Mouse (Mus musculus) cerebellum, postnatal 4 days (tissue): ENCODE measurements around the gene Pou2f1.

Experiments
- DNase-seq, 2 experiments: peaks; one replicate each; pipeline ENCODE4 v3.0.0; 2022; ENCODE audit warnings: low spot score in 2 of 2, mixed read lengths in 1 of 2

Gene Pou2f1

DNA sequence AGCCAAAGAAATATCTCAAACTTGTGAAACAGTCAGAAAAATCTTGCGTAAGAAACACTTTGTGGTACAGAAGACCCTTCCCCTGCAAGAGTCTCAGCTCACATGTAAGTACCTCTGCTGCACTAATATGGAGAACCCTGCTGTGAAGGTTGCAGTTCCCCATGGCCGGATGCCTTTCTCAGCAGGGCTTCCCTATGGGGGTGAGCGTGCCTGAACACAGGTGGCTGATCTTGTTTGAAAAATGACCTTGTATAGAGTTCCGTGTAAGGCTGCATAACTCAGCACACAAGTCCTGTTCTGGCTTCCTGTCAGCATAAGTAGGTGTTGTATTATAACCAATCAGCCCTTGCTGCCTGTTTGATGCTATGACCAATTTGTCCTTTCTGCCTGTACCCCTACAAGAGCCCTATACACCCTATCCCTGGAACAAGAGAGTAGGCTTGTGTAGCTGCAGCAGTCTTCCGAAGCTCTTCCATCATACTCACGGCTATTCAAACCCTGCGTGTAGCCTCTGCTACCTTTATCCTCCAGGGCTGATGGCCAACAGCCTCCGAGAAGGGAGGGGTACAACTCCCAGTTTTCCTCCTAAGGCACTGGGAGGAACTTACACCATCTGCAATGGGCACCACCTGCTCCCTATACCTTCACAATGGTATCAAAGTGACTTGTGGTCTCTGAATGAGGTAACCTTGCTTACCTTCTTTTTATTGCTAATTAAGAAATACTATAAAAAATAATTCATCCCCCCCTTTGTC, 120.2 kb downstream of the Pou2f1 start:
- DNase-seq, result no peak

DNA sequence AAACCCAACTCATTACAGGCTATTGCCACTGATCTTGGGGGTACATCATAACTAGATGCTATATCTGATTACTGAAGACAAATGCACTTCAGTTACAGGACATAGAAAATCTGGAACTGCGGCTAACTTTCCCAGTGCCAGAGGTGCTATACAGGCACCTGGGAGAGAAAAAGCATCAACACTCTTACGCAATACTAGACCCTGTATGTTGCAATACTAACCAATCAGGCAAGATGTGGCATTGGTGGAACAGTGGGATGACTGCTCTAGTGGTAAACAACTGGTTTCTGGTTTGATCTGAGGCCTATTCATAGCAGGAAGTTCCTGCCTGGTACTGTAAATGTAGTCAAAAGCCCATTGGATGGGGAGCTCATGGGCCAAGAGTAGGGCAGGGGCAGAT, 123.7 kb downstream of the Pou2f1 start:
- no peak for DNase-seq

DNA sequence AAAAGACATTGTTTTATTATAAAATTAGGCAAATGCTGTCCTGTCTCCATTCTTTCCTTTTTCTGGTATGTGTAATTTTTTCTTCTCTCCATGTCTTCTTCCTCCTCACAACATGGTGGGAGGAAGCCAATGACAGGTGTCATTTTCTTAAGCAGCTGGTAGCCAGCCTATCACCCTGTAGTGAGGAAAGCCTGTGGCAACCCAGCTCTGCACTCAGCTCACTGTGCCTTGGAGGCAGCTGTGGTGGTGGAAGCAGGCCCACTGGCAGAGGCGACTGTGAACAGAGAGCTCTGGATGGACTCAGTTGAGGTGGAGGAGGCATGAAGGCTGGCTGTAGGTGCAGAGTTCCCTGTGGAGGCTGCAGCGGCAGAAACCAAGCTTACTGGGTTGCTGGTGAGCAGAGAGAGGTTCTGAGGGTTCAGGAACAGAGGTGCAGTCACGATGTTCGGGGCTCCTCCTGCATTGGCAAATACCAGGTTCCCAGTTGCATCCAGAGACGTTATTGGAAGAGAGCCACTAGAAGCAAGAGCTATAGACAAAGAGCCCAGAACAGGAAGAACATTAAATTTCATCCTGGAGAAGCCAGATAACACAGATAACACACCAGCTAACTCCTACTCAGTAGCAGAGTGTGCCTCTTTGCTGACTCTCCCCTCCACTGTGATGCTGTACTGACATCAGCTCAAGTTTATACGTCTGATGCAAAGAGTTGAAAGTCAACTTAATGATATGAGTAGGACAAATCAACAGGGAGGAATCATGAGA, 126.8 kb downstream of the Pou2f1 start:
- DNase-seq, result no peak

DNA sequence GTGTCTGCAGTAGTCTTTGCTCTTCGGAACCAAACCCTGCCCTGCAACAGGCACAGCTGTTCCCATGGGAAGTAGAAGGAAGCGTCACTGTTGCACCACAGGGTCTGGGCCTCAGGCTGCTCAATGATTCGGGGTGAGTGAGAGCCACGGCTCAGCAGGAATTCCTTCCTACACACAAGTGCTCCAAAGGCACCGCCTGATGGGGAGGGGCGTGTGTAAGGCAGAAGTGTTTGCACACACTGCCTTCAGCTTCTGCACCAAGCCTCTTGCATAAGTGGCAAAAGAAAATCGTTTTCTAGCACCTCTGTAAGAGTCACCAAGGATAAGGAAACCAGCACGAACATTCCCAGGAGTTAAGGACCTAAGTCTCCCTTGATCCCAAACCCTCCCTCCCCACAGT, 127.8 kb downstream of the Pou2f1 start:
- DNase-seq, result no peak

DNA sequence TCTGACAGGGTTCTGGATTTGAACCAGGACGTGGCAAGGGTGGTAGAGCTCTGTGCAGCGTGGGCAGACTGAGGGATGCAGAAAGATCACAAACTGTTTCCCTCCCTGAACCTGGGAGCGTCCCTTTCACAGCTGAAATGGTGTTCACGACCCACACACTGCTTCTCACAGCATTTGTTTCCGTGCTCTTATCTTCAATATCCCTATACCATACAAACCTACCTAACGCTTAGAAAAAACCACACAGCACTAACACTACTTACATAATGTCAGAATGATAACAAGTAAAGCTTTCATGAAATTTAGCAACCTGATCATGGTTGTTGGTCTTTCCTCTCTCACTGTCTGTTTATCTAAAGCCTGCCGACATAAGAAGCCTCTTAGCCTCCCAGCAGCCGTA, 133.8 kb downstream of the Pou2f1 start:
- no peak for DNase-seq

DNA sequence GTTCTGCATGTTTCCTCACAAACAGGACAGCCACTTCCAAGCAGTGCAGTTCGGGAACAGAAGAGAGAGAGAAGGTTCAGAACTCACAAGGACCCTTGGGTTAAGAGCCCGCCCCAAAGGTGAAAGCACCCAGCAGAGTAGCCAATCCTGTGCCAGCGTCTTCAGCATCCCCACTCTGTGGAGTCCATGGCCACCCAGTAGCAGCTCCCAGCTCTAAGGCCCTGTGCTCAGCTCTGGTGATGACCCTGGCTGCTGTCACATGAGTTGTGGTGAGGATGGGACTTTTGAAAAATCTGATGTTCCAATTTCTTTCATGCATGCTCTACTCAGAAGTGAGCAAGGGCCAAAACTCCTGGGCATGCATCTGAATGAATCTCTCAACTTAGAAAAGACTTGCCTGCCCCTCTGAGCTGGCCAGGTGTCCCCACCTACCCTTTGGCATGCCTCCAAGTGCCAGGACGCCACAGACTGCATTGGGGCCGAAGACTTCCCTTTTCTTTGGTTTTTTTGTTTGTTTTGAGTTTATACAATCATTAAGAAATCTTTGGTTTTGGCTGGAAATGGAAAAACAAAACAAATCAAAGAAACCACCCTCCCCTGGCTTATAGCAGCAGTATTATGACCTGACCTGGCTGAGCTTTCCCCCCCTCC, 135.7 kb downstream of the Pou2f1 start:
- no peak for DNase-seq

DNA sequence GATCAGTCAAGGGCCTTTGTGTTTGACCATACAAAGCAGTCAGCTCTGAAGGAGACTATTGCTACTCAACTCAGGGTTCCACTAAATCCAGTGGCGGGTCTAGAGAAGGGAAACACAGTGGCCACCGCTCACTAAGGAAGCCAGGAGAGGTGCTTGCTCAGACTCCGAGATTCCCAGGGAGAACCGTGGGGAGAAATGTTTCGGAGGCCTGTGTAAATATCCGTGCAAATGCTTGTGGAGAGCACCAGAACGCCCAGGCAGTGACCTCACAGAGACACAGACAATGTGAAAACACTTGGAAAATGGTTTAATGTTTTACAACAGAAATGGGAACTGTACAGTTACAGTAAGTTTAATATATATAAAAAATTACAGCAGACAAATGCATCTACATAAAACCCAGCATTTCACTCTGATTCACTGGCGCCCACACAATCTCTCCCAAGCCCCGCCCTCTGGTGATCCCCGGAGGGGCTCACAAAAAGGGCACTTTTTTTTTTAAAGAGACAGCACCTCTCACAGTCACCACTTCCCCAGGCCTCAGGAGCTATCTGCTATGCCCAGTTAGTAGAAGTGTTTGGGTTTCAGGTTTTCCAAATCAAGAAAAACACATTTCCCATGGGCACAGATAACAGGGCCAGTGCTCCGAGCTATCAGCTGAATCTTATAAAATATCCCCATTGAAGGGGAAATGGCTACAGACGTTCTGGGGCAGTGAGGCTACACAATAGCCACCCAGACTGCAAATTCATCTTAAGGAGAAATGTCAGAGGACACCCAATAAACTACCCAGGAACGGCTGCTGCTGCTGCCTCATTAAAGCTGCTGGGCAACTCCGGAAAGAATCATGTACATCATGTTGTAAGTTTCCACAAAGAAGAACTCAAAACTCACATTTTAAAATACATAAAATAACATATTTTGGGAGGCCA, 137.3 kb downstream of the Pou2f1 start:
- no peak for DNase-seq

DNA sequence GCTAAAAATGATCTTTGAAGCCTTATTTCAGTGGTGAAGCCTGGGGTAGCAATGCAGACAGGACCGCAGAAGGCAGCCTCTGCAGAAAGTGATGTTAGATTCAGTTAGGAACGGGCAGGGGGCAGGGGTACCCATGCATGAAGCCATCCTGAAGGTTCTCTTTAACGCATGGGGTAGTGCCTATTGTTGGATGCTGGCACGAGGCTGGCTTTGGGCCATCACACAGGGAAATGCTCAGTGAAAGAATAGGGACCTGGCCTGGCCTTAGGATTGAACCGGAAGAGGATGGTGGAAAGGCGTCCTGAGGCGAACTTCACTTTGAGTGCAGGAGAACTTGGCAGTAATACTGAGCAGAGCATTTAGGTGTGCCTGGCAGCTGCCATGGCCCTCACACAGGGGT, 140.4 kb downstream of the Pou2f1 start:
- DNase-seq, result no peak

DNA sequence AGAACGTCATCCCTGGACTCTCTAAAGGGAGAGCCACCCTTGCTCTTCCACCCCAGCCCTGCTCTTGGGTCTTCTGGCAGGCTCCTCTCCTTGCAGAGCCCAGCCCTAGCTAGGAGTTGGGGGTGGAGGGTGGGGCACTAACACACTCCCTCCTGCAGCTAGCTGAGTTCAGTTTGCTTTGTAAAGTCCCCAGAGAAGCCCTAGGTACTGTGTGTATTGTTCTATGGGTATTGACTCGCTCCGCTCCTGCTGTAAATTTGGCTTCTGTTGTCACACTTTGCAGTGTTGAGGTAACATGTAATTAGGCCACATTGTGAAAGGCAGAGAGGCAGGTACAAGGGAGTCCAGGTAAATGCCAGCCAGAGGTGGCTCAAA, 141.3 kb downstream of the Pou2f1 start:
- no peak for DNase-seq

DNA sequence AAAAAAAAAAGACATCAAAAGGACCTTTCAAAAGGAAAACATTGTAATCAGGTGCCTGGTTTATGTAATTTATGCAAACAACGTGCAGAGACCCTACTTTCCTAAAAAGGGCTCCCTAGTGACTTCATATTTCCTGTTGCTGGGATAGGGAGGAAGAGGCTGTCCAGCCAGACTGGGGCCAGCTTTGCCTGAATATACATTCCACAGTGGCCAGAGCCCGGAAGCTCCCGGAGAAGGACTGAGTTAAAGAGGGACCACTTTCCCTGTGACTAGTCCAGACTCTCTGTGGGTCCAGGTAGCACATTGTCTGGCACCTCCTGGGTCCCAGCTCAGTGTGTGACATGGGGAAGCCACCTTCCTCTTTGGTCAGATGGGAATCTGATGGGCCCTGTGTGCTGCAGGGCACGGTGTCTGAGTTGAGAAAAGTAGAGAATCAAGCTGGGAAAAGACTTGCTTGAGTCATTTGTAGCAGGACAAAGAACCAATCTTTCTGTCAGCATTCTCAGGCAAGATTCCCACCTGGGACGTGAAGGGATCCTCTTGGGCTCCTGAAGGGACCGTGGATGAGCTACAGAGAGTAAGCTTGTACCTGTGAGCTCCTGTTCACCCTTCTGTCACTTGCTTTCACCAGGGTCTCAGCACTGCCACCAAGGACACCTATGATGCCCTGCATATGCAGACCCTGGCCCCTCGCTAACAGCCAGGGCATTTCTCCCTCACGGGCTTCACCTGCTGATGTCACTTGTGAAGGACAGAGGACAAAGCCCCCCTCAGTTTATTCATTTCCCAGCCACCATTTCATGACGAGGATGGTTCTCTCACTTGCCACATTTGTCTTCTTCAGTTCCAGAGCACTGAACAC, 141.9 kb downstream of the Pou2f1 start:
- no peak for DNase-seq

DNA sequence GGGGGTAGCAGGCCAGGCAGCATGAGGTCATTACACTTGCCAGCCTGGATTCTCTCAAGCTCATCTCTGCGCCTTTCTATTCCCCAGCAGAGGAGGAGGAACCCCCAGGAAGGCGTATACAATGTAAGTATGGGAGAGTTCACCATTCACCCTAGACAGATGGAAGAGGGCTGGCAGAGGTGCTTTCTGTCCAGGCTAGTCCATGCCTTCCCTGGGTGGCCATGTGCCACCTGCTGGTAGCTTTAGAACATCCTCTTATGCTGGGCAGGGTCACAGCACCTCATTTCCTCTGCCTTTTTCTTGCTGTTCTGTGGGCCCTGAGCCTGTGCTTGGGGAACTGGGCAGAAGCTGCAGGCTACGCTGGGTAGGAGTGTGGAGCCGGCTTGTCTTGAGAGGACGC, 144.1 kb downstream of the Pou2f1 start:
- no peak for DNase-seq

DNA sequence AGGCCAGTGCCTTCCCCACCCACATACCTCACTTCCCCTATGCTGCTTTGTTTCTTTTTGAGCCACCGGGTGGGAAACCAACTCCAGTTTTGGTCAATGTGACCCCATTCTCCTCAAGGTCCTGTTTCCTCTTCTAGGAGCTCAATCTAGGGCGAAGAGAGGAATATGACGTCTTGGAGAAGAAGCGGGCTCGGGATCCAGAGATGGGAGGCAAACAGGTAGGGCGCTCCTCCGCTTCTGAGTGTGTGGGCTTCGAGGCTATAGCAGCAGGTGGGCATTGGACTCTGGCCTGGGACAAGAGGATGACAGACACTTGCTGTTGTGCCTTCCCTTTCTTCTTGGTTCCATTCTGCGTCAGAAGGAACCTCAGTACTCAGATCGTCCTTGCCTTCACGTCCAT, 145.2 kb downstream of the Pou2f1 start:
- DNase-seq, result no peak

DNA sequence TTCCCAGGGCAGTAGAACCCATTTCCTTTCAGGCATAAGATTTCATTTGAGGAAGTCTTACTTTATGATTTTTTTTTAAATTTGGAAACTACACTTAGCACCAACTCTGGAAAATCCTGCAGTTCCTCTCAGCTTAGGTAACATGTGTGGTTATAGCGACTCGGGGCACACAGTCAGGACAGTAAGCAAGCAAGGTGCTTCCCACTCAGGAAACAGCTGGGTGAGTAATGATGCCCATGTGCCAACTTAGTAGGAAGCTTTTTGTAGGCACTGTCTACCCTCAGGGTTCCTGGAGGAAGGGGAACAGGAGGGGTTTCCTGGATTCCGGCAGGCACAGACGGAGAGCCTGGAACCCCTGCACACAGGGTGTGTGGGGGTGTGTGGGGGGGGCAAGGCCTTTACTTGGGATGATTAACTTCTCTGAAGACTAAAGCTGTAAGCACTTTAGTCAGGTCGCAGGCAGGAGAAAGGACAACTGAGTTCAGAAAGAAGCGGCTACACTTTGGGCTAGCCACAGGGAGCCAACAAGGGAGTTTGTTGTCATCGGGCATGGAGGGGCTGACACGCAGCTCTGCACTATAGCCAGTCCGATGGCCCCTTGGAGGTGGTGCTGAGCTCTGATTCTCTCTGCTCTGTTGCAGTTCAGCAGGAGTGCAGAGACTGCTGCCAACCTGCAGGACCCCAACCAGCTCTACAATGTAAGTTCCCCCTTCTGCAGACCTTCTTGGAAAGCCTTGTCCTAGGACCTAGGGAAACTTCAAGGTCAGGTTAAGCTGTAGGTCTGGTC, 146.5 kb downstream of the Pou2f1 start:
- no peak for DNase-seq

DNA sequence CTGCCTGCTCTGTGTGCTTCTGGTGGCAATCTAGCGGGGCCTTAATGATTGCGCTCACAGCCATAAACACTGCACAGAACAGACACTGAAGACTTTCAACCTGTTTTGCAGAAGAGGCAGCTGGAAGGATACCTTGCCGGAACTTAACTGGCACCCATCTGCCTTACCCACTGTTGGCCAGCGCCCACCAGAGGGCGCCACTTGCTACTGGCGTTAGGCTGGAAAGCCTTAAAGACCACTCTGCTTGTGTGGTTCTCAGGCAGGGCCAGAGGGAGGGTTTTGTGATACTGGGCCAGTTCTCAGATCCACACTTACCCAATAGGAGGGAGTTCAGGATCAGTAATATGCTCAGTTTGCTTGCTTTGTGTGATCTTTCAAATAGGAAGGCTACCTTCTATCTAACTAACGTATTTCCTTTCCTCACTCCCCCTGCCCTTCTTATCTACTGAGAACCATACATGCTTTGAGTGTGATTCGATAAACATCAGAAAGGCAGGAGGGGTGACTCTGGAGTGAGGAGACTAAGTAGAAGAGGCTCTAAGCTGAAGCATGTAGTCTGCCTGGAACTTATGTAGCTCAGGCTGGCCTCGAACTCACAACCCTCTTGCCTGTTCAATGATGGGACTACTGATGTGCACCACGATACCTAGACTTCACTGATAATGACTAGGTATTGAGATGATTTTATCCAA, 148.6 kb downstream of the Pou2f1 start:
- DNase-seq, result peak in 1 of 2 experiments; percentile 72

DNA sequence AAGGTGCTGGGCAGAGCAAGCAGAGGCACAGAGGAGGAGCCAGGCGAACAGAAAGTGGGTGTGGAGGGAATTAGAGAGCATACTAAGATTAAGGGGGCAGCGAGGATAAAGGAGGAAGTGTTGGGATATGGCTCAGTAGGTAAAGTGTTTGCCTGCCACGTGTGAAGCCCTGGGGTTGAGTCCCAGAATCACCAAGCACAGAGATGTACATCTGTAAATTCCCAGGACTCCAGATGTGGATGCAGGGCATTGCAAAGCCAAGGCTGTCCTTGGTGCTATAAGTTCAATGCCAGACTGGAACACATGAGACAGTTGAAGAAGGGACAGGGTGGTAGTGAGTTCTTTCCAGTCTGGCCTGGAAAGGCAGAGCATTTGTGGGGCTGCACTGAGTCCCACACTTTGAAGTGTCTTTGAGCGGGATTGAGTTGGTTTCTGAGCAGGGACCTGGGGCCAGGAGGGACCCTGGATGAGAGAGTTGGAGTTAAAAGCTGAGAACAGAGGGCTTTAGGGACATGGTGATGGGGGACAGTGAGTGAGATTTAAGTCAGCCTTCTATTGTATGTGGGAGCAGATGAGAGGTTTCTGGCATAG, 149.3 kb downstream of the Pou2f1 start:
- DNase-seq, result no peak

DNA sequence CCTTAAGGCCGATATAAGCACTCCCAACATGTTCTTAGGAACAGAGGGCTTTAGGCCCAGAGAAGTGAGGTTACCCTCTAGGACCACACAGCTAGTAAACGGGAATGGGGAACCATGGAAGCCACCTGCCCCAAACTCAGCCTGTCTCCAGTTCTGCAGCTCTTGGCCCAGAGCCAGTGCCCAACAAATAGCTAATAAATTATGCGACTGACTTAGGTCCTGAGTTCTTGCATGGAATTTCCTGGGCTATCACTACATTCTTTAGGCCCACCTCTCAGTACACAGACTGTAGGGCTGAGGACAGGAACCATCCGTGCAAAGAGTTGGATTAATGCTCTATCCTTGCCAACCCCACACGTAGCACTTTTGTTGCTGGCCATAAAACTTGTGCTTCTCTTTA, 150.3 kb downstream of the Pou2f1 start:
- DNase-seq, result no peak

DNA sequence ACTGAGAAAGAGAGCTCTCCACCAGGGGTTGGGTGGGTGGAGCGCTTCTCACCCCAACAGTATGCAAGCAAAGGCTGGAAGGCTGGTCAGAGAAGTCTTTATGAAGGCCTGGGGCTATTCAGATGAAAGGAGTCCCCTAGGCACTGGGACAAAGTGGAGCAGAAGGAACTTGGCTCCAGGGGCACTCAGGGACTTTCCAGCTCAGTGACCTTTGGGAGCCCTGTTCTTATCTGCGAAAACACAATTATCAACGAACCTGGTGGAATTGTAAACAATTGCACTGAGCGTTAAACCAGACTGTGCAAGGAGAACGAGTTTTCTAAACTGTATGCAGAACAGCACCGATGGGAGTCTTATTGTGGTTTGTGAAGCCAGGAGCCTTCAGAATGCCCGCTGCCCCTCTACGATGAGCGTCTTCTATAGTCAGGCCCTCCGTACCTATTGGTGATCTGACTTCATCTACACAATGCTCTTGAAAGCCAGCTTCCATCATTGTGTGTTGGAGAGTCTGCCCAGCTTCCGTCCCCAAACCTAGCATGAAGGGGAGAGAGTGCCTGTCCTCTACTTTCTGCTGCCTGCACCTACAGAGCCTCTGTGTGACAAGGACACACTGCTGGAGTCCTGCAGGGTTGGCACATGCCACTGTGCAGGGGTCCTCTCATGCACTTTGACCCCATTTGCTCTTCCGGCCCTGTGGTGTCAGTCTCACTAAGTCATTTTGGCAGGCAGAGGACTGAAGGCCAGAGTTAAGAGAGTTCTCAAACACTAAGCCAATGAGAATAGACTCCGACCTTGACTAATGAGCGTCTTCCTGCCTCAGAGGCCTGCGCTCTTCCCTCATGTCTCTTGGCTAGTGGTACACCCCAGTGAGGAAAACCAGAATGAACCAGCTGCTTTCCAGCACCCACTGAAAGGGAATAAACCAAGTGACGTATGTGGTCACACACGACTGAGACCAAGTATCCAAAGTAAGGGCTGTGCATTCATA, 152.7 kb downstream of the Pou2f1 start:
- no peak for DNase-seq

DNA sequence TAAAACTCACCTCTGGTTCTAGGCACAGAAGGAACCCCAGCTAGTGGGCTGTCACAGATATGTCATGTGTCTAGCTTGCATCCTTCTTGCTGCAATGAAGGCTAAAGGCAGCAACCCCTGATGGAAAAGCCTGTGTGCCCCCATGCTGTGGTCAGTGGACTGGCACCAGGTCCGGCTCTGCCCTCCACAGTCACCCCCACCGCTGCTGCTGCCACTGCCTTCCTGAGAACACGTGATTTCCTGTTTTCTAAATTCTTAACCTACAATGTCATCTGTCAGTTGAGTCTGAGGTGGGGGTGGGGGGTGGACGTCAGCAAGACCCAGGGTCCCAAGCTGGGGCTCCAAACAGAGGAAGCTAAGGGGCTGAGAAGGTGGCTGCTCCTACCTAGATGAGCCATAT, 153.6 kb downstream of the Pou2f1 start:
- no peak for DNase-seq
